Mouse (Mus musculus): ENCODE data around the gene Cdkn2aip. TPM values are rescaled to one million over a fixed set of nuclear protein-coding genes. Genes with fewer than 3 reads are reported as not detected.

The Cdkn2aip gene
- polyA plus RNA-seq, 1 experiment from 2014 or later: 46.3 TPM

GRCm38 (mm10) chr8:47713171-47713663 lies 515 bp downstream of the Cdkn2aip start:
- Histone ChIP-seq H3K27ac (ENCODE audit: low read depth, low read length) (peak overlapping the region; percentile 95), H3K4me3 (ENCODE audit: low read depth, low read length) (peak overlapping the region; percentile 98), H3K4me1 (replicated peaks; ENCODE audit: control insufficient read depth, insufficient read depth, low read length) (no peaks in the 10 kb centered on the region), H3K9ac (ENCODE audit: low read depth, low read length) (peak overlapping the region; percentile 91), H3K4me2 (replicated peaks; ENCODE audit: low read depth, low read length) (peak overlapping the region; percentile 54), H3K9me3 (ENCODE audit: control insufficient read depth, low read length) (no peaks in the 10 kb centered on the region), H3K36me3 (ENCODE audit: control insufficient read depth, insufficient read depth, low read length) (no peaks in the 10 kb centered on the region), H3K27me3 (ENCODE audit: control insufficient read depth, insufficient read depth, low read length) (no peaks in the 10 kb centered on the region)
- WGBS: under 1% methylated on average over 44 of the region's 44 CpGs
- ATAC-seq (ENCODE audit: low FRiP score) (peak; percentile 66), DNase-seq (ENCODE audit: low spot score) (no peak)

- 92% methylated on average over 5 of the region's 5 CpGs for WGBS
- no peaks in the 10 kb centered on the region for H3K36me3 ChIP-seq (ENCODE audit: control insufficient read depth, insufficient read depth, low read length)
- no peak for DNase-seq (ENCODE audit: low spot score)
- H3K4me2 ChIP-seq (replicated peaks; ENCODE audit: low read depth, low read length): no peak overlapping the region
- no peaks in the 10 kb centered on the region for H3K27me3 ChIP-seq (ENCODE audit: control insufficient read depth, insufficient read depth, low read length)
- H3K9me3 ChIP-seq (ENCODE audit: control insufficient read depth, low read length): no peaks in the 10 kb centered on the region
- H3K4me3 ChIP-seq (ENCODE audit: low read depth, low read length): no peak overlapping the region
- no peak overlapping the region for H3K27ac ChIP-seq (ENCODE audit: low read depth, low read length)
- no peaks in the 10 kb centered on the region for H3K4me1 ChIP-seq (replicated peaks; ENCODE audit: control insufficient read depth, insufficient read depth, low read length)
- no peak for ATAC-seq (ENCODE audit: low FRiP score)
- H3K9ac ChIP-seq (ENCODE audit: low read depth, low read length): no peak overlapping the region
Measured at GRCm38 (mm10) chr8:47708106-47708505, 5.6 kb downstream of the Cdkn2aip start.

GRCm38 (mm10) chr8:47706746-47707145 lies 7.0 kb downstream of the Cdkn2aip start:
- no peaks in the 10 kb centered on the region for H3K36me3 ChIP-seq (ENCODE audit: control insufficient read depth, insufficient read depth, low read length)
- WGBS: 94% methylated on average over 8 of the region's 8 CpGs

GRCm38 (mm10) chr8:47702333-47702732 lies 11.4 kb downstream of the Cdkn2aip start:
- H3K27me3 ChIP-seq (ENCODE audit: control insufficient read depth, insufficient read depth, low read length): no peaks in the 10 kb centered on the region
- no peak overlapping the region for H3K27ac ChIP-seq (ENCODE audit: low read depth, low read length)
- H3K4me2 ChIP-seq (replicated peaks; ENCODE audit: low read depth, low read length): no peak overlapping the region
- H3K4me1 ChIP-seq (replicated peaks; ENCODE audit: control insufficient read depth, insufficient read depth, low read length): no peaks in the 10 kb centered on the region
- ATAC-seq (ENCODE audit: low FRiP score) (no peak), DNase-seq (ENCODE audit: low spot score) (no peak)
- H3K4me3 ChIP-seq (ENCODE audit: low read depth, low read length): no peak overlapping the region
- 46% methylated on average over 1 of the region's 1 CpGs for WGBS
- H3K9ac ChIP-seq (ENCODE audit: low read depth, low read length): no peak overlapping the region
- no peaks in the 10 kb centered on the region for H3K36me3 ChIP-seq (ENCODE audit: control insufficient read depth, insufficient read depth, low read length)
- no peaks in the 10 kb centered on the region for H3K9me3 ChIP-seq (ENCODE audit: control insufficient read depth, low read length)

More at GRCm38 (mm10) chr8:47706746-47707145, 7.0 kb downstream of the Cdkn2aip start:
- Histone ChIP-seq H3K4me2 (replicated peaks; ENCODE audit: low read depth, low read length) (no peak overlapping the region), H3K4me3 (ENCODE audit: low read depth, low read length) (no peak overlapping the region), H3K27ac (ENCODE audit: low read depth, low read length) (no peak overlapping the region), H3K4me1 (replicated peaks; ENCODE audit: control insufficient read depth, insufficient read depth, low read length) (no peaks in the 10 kb centered on the region), H3K27me3 (ENCODE audit: control insufficient read depth, insufficient read depth, low read length) (no peaks in the 10 kb centered on the region), H3K9ac (ENCODE audit: low read depth, low read length) (no peak overlapping the region), H3K9me3 (ENCODE audit: control insufficient read depth, low read length) (no peaks in the 10 kb centered on the region)
- no peak for ATAC-seq (ENCODE audit: low FRiP score)
- no peak for DNase-seq (ENCODE audit: low spot score)

- 68% methylated on average over 1 of the region's 1 CpGs for WGBS
Measured at GRCm38 (mm10) chr8:47697696-47698095, 16.0 kb downstream of the Cdkn2aip start.

GRCm38 (mm10) chr8:47695431-47696105 lies 18.2 kb downstream of the Cdkn2aip start:
- H3K27me3 ChIP-seq (ENCODE audit: control insufficient read depth, insufficient read depth, low read length): 0 out of 2 replicates have a peak, but pooled peaks cover 3% of the 10 kb centered on the region
- 85% methylated on average over 5 of the region's 5 CpGs for WGBS
- no peak for ATAC-seq (ENCODE audit: low FRiP score)

More at GRCm38 (mm10) chr8:47697696-47698095, 16.0 kb downstream of the Cdkn2aip start:
- Histone ChIP-seq H3K4me1 (replicated peaks; ENCODE audit: control insufficient read depth, insufficient read depth, low read length) (no peaks in the 10 kb centered on the region), H3K27ac (ENCODE audit: low read depth, low read length) (no peak overlapping the region), H3K4me2 (replicated peaks; ENCODE audit: low read depth, low read length) (no peak overlapping the region), H3K9ac (ENCODE audit: low read depth, low read length) (no peak overlapping the region), H3K4me3 (ENCODE audit: low read depth, low read length) (no peak overlapping the region), H3K36me3 (ENCODE audit: control insufficient read depth, insufficient read depth, low read length) (no peaks in the 10 kb centered on the region), H3K27me3 (ENCODE audit: control insufficient read depth, insufficient read depth, low read length) (no peaks in the 10 kb centered on the region), H3K9me3 (ENCODE audit: control insufficient read depth, low read length) (no peaks in the 10 kb centered on the region)
- ATAC-seq (ENCODE audit: low FRiP score) (no peak), DNase-seq (ENCODE audit: low spot score) (no peak)

GRCm38 (mm10) chr8:47693119-47693518 lies 20.6 kb downstream of the Cdkn2aip start:
- H3K36me3 ChIP-seq (ENCODE audit: control insufficient read depth, insufficient read depth, low read length): no peaks in the 10 kb centered on the region
- ATAC-seq (ENCODE audit: low FRiP score) (no peak), DNase-seq (ENCODE audit: low spot score) (peak; percentile 90)
- no peaks in the 10 kb centered on the region for H3K4me1 ChIP-seq (replicated peaks; ENCODE audit: control insufficient read depth, insufficient read depth, low read length)
- no peak overlapping the region for H3K4me3 ChIP-seq (ENCODE audit: low read depth, low read length)
- no peak overlapping the region for H3K27ac ChIP-seq (ENCODE audit: low read depth, low read length)
- no peak overlapping the region for H3K4me2 ChIP-seq (replicated peaks; ENCODE audit: low read depth, low read length)
- 0 out of 2 replicates have a peak, but pooled peaks cover 3% of the 10 kb centered on the region for H3K27me3 ChIP-seq (ENCODE audit: control insufficient read depth, insufficient read depth, low read length)
- WGBS: 38% methylated on average over 2 of the region's 2 CpGs
- no peak overlapping the region for H3K9ac ChIP-seq (ENCODE audit: low read depth, low read length)
- H3K9me3 ChIP-seq (ENCODE audit: control insufficient read depth, low read length): no peaks in the 10 kb centered on the region

More at GRCm38 (mm10) chr8:47695431-47696105, 18.2 kb downstream of the Cdkn2aip start:
- Histone ChIP-seq H3K4me2 (replicated peaks; ENCODE audit: low read depth, low read length) (no peak overlapping the region), H3K36me3 (ENCODE audit: control insufficient read depth, insufficient read depth, low read length) (no peaks in the 10 kb centered on the region), H3K27ac (ENCODE audit: low read depth, low read length) (no peak overlapping the region), H3K9me3 (ENCODE audit: control insufficient read depth, low read length) (no peaks in the 10 kb centered on the region), H3K4me1 (replicated peaks; ENCODE audit: control insufficient read depth, insufficient read depth, low read length) (no peaks in the 10 kb centered on the region), H3K4me3 (ENCODE audit: low read depth, low read length) (no peak overlapping the region), H3K9ac (ENCODE audit: low read depth, low read length) (no peak overlapping the region)
- DNase-seq (ENCODE audit: low spot score): no peak

- no peak overlapping the region for H3K4me3 ChIP-seq (ENCODE audit: low read depth, low read length)
- no peaks in the 10 kb centered on the region for H3K9me3 ChIP-seq (ENCODE audit: control insufficient read depth, low read length)
- 68% methylated on average over 9 of the region's 10 CpGs for WGBS
- DNase-seq (ENCODE audit: low spot score) (no peak), ATAC-seq (ENCODE audit: low FRiP score) (no peak)
- H3K4me1 ChIP-seq (replicated peaks; ENCODE audit: control insufficient read depth, insufficient read depth, low read length): no peaks in the 10 kb centered on the region
- no peaks in the 10 kb centered on the region for H3K36me3 ChIP-seq (ENCODE audit: control insufficient read depth, insufficient read depth, low read length)
- no peak overlapping the region for H3K4me2 ChIP-seq (replicated peaks; ENCODE audit: low read depth, low read length)
- no peak overlapping the region for H3K27ac ChIP-seq (ENCODE audit: low read depth, low read length)
- 0 out of 2 replicates have a peak, but pooled peaks cover 3% of the 10 kb centered on the region for H3K27me3 ChIP-seq (ENCODE audit: control insufficient read depth, insufficient read depth, low read length)
- H3K9ac ChIP-seq (ENCODE audit: low read depth, low read length): no peak overlapping the region
Measured at GRCm38 (mm10) chr8:47691831-47692230, 21.9 kb downstream of the Cdkn2aip start.

- WGBS: 40% methylated on average over 7 of the region's 7 CpGs
- no peak overlapping the region for H3K27ac ChIP-seq (ENCODE audit: low read depth, low read length)
- DNase-seq (ENCODE audit: low spot score): peak; percentile 15
- 0 out of 2 replicates have a peak overlapping the region, but pooled peaks have one; percentile 23 for H3K4me3 ChIP-seq (ENCODE audit: low read depth, low read length)
- H3K27me3 ChIP-seq (ENCODE audit: control insufficient read depth, insufficient read depth, low read length): 0 out of 2 replicates have a peak, but pooled peaks cover 3% of the 10 kb centered on the region
- ATAC-seq (ENCODE audit: low FRiP score): no peak
- no peaks in the 10 kb centered on the region for H3K36me3 ChIP-seq (ENCODE audit: control insufficient read depth, insufficient read depth, low read length)
- H3K9me3 ChIP-seq (ENCODE audit: control insufficient read depth, low read length): no peaks in the 10 kb centered on the region
- H3K4me2 ChIP-seq (replicated peaks; ENCODE audit: low read depth, low read length): peak overlapping the region; percentile 49; the same call in 1 of the 2 replicates
- H3K4me1 ChIP-seq (replicated peaks; ENCODE audit: control insufficient read depth, insufficient read depth, low read length): no peaks in the 10 kb centered on the region
- no peak overlapping the region; the same call in 1 of the 2 replicates for H3K9ac ChIP-seq (ENCODE audit: low read depth, low read length)
Measured at GRCm38 (mm10) chr8:47691303-47691702, 22.4 kb downstream of the Cdkn2aip start.
